Comparison of ENCODE assay signal across 10 mouse cellular contexts in the genomic region with DNA sequence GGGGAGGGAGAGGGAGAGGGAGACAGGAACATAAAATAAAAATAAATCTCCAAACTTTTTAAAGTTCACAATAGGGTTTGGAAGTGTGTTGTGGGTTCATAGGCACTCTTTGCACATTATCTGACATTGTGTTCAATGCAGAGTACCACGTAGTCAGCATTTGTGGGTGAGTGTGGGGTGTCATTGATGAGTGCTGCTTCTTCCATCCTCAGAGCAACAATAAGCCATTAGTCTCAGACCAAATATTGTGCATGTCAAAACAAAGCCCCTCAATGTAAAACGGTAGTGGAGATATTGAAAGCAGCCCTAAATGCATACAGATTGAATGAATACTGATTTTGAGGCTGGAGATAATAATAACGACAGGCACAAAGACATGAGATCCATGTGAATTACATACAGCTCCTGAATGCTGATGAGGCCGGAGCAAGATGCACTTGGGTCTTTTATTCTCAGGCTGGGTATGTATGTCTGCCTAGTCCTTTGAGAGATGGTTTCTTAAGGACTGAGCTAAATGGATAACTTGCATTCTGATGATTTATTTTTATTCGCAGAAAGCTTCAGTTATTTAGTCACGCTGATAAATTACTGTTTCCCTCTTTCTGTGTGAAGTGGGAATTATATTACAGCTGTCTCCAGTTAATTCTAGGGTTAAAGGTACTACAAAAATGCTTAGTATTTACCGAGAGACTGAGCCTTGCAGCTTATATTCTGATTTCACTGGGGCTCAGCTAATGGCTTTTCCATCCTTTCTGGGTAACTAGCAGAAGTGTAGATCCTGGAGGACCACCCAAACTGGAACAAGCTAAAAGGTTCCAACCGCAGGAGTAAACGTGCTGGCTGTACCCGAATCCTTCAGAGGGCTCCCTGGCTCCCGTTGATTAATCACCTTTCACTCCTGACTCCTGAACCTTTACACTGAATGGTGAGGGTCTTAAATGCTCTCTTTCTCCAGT.
DNase-seq lines count a peak whose midpoint lies in the region; ATAC-seq lines count a peak whose summit lies in the region.
"Had no signal": no experiment of that assay in that cellular context is flagged by ENCODE, and none has a peak within 500 bp of the region (broad histone marks: within the 10 kb centered on the region; RNA-seq: fewer than 3 reads in every experiment).

No protein-coding gene starts in this region.

- peaks cover 9% of the 10 kb centered on the region for H3K4me1 ChIP-seq in midbrain, embryonic 13.5 days (replicated peaks)
- peaks cover 22% of the 10 kb centered on the region for H3K4me1 ChIP-seq in midbrain, embryonic 10.5 days
- H3K4me1 ChIP-seq in embryonic facial prominence, embryonic 15.5 days, result peaks cover 11% of the 10 kb centered on the region; the same call in 1 of the 2 replicates
- H3K4me1 ChIP-seq in limb, embryonic 10.5 days, result peaks cover 27% of the 10 kb centered on the region
- peaks cover 23% of the 10 kb centered on the region for H3K4me1 ChIP-seq in neural tube, embryonic 13.5 days (replicated peaks)

- peak; percentile 76 for ATAC-seq in midbrain, embryonic 13.5 days
- no peak; the same call in 1 of the 2 replicates for ATAC-seq in embryonic facial prominence, embryonic 15.5 days (ENCODE audit: insufficient number of reproducible peaks, low FRiP score, low TSS enrichment, low read depth)
- no peak for ATAC-seq in neural tube, embryonic 13.5 days (ENCODE audit: low read depth)
- ATAC-seq: Patski had no signal

- H3K4me2 ChIP-seq in midbrain, embryonic 13.5 days (replicated peaks), result no peak overlapping the region
- H3K4me2 ChIP-seq in embryonic facial prominence, embryonic 15.5 days (replicated peaks), result no peak overlapping the region
- H3K4me2 ChIP-seq in neural tube, embryonic 13.5 days, result no peak overlapping the region

- H3K9me3 ChIP-seq in midbrain, embryonic 13.5 days, result no peaks in the 10 kb centered on the region
- H3K9me3 ChIP-seq in midbrain, embryonic 10.5 days (replicated peaks), result no peaks in the 10 kb centered on the region
- no peaks in the 10 kb centered on the region for H3K9me3 ChIP-seq in embryonic facial prominence, embryonic 15.5 days (replicated peaks)
- no peaks in the 10 kb centered on the region for H3K9me3 ChIP-seq in limb, embryonic 10.5 days (replicated peaks)
- H3K9me3 ChIP-seq in neural tube, embryonic 13.5 days, result no peaks in the 10 kb centered on the region

- H3K27ac ChIP-seq in midbrain, embryonic 13.5 days, result peak overlapping the region; percentile 39; the same call in 1 of the 2 replicates
- no peak overlapping the region for H3K27ac ChIP-seq in midbrain, embryonic 10.5 days (replicated peaks)
- peak overlapping the region; percentile 70 for H3K27ac ChIP-seq in embryonic facial prominence, embryonic 15.5 days (replicated peaks)
- H3K27ac ChIP-seq in limb, embryonic 10.5 days, result peak overlapping the region; percentile 46
- H3K27ac ChIP-seq in neural tube, embryonic 13.5 days (replicated peaks), result peak overlapping the region; percentile 29; the same call in 1 of the 2 replicates

- WGBS in midbrain, embryonic 13.5 days, result 37% methylated on average over 11 of the region's 11 CpGs
- WGBS in midbrain, embryonic 10.5 days, result 67% methylated on average over 11 of the region's 11 CpGs
- 20% methylated on average over 11 of the region's 11 CpGs for WGBS in embryonic facial prominence, embryonic 15.5 days
- WGBS in limb, embryonic 10.5 days, result 47% methylated on average over 11 of the region's 11 CpGs
- WGBS in neural tube, embryonic 13.5 days, result 14% methylated on average over 11 of the region's 11 CpGs

- H3K4me3 ChIP-seq in midbrain, embryonic 13.5 days (replicated peaks), result no peak overlapping the region
- H3K4me3 ChIP-seq in midbrain, embryonic 10.5 days, result no peak overlapping the region
- H3K4me3 ChIP-seq in embryonic facial prominence, embryonic 15.5 days (replicated peaks), result no peak overlapping the region
- no peak overlapping the region for H3K4me3 ChIP-seq in limb, embryonic 10.5 days
- no peak overlapping the region for H3K4me3 ChIP-seq in neural tube, embryonic 13.5 days

- H3K36me3 ChIP-seq in midbrain, embryonic 13.5 days, result no peaks in the 10 kb centered on the region
- H3K36me3 ChIP-seq in midbrain, embryonic 10.5 days, result no peaks in the 10 kb centered on the region
- H3K36me3 ChIP-seq in embryonic facial prominence, embryonic 15.5 days, result no peaks in the 10 kb centered on the region
- no peaks in the 10 kb centered on the region for H3K36me3 ChIP-seq in limb, embryonic 10.5 days
- H3K36me3 ChIP-seq in neural tube, embryonic 13.5 days, result no peaks in the 10 kb centered on the region

- no peaks in the 10 kb centered on the region for H3K27me3 ChIP-seq in midbrain, embryonic 13.5 days
- H3K27me3 ChIP-seq in midbrain, embryonic 10.5 days (ENCODE audit: low read depth, poor library complexity, severe bottlenecking), result 0 out of 2 replicates have a peak, but pooled peaks cover 14% of the 10 kb centered on the region
- no peaks in the 10 kb centered on the region for H3K27me3 ChIP-seq in embryonic facial prominence, embryonic 15.5 days
- H3K27me3 ChIP-seq in limb, embryonic 10.5 days (ENCODE audit: low read depth, poor library complexity, severe bottlenecking), result no peaks in the 10 kb centered on the region
- no peaks in the 10 kb centered on the region for H3K27me3 ChIP-seq in neural tube, embryonic 13.5 days

- H3K9ac ChIP-seq in midbrain, embryonic 13.5 days (replicated peaks), result no peak overlapping the region
- no peak overlapping the region for H3K9ac ChIP-seq in embryonic facial prominence, embryonic 15.5 days
- no peak overlapping the region for H3K9ac ChIP-seq in neural tube, embryonic 13.5 days

- DNase-seq in midbrain, embryonic 10.5 days (ENCODE audit: low spot score), result no peak
- no peak for DNase-seq in limb, embryonic 10.5 days (ENCODE audit: low spot score)
- no peak for DNase-seq in frontal cortex, postnatal 10 days (ENCODE audit: low spot score in 2 of 2)
- DNase-seq in spleen, postnatal 10 days (ENCODE audit: low spot score in 2 of 2), result no peak
- DNase-seq in gastrocnemius, adult 18-20 months (ENCODE audit: low spot score), result no peak
- DNase-seq: spleen, adult 18-20 months had no signal
